Mouse (Mus musculus) hindbrain, embryonic 14.5 days (tissue): ENCODE measurements around the gene Klrb1b. TPM values are rescaled to one million over a fixed set of nuclear protein-coding genes. Genes with fewer than 3 reads are reported as not detected.

ENCODE experiments used
- ATAC-seq: fragments of 200-750 bp; cut with Nextera tagmentation; 2 replicates; pipeline ENCODE4 v1.8.0; 2017; ENCODE audit warnings: moderate number of reproducible peaks, mild to moderate bottlenecking, moderate TSS enrichment, moderate library complexity; ENCODE audit not compliant: low FRiP score
- DNase-seq: peaks from one replicate; pipeline ENCODE4 v3.0.0-alpha.2; 2015; ENCODE audit warnings: low spot score
- H3K27ac ChIP-seq: fragments of 300-500 bp; sonication (generic); 2 replicates; pipeline ENCODE4 v1.5.1; 2014; ENCODE audit warnings: mild to moderate bottlenecking, moderate library complexity
- H3K27me3 ChIP-seq: fragments of 300-500 bp; sonication (generic); 2 replicates; pipeline ENCODE4 v1.6.1; 2014; ENCODE audit warnings: mild to moderate bottlenecking, low read length, mixed read lengths; ENCODE audit not compliant: control insufficient read depth, insufficient read depth
- H3K36me3 ChIP-seq: fragments of 300-500 bp; sonication (generic); replicated peaks from 2 replicates; pipeline ENCODE4 v1.6.1; 2014; ENCODE audit not compliant: control insufficient read depth, insufficient read depth
- H3K4me1 ChIP-seq: fragments of 300-500 bp; sonication (generic); replicated peaks from 2 replicates; pipeline ENCODE4 v1.6.1; 2014; ENCODE audit warnings: antibody characterized with exemption, low read length, mixed read lengths; ENCODE audit not compliant: control insufficient read depth, insufficient read depth
- H3K4me2 ChIP-seq: fragments of 300-500 bp; sonication (generic); replicated peaks from 2 replicates; pipeline ENCODE4 v1.6.1; 2014; ENCODE audit warnings: mild to moderate bottlenecking, moderate library complexity
- H3K4me3 ChIP-seq: fragments of 300-500 bp; sonication (generic); replicated peaks from 2 replicates; pipeline ENCODE4 v1.5.1; 2014; ENCODE audit warnings: mild to moderate bottlenecking, low read length
- H3K9ac ChIP-seq: fragments of 300-500 bp; sonication (generic); 2 replicates; pipeline ENCODE4 v1.6.1; 2014
- H3K9me3 ChIP-seq: fragments of 300-500 bp; sonication (generic); 2 replicates; pipeline ENCODE4 v1.6.1; 2016; ENCODE audit warnings: low read length; ENCODE audit not compliant: control insufficient read depth
- WGBS: fragments of 180-500 bp; shearing (Covaris S2); extraction: QIAGEN DNeasy Blood & Tissue Kit; methylation state at CpG from one replicate; pipeline ENCODE4 v1.1.7; 2014; 5-methylcytosine and 5-hydroxymethylcytosine counted together
- polyA plus RNA-seq: library from polyadenylated mRNA; unstranded; fragments of >200 nt; fragmentation: Nextera tagmentation; extraction: Ambion mirVana; gene quantifications from 2 replicates; pipeline ENCODE4 v1.2.1, GENCODE M21; 2014

Klrb1b gene
- polyA plus RNA-seq, 1 experiment from 2014 or later = not detected

GRCm38 (mm10) chr6:128836955-128837334 is 10.8 kb upstream of the Klrb1b start:
- ATAC-seq = no peak
- Histone ChIP-seq H3K36me3 (no peaks in the 10 kb centered on the region), H3K4me2 (peak overlapping the region; percentile 67), H3K9ac (peak overlapping the region; percentile 66; the same call in 1 of the 2 replicates), H3K27me3 (no peaks in the 10 kb centered on the region), H3K27ac (peak overlapping the region; percentile 92; the same call in 1 of the 2 replicates), H3K4me1 (0 out of 2 replicates have a peak, but pooled peaks cover 11% of the 10 kb centered on the region), H3K9me3 (no peaks in the 10 kb centered on the region), H3K4me3 (peak overlapping the region; percentile 89)
- WGBS = 82% methylated on average over 6 of the region's 6 CpGs
- no peak for DNase-seq

GRCm38 (mm10) chr6:128836191-128836954 is 10.2 kb upstream of the Klrb1b start:
- H3K4me3 ChIP-seq = no peak overlapping the region
- no peak overlapping the region for H3K27ac ChIP-seq
- H3K4me1 ChIP-seq = 0 out of 2 replicates have a peak, but pooled peaks cover 6% of the 10 kb centered on the region
- no peaks in the 10 kb centered on the region for H3K9me3 ChIP-seq
- 73% methylated on average over 8 of the region's 8 CpGs for WGBS
- no peaks in the 10 kb centered on the region for H3K36me3 ChIP-seq
- no peak for DNase-seq
- no peaks in the 10 kb centered on the region for H3K27me3 ChIP-seq
- ATAC-seq = no peak
- no peak overlapping the region for H3K4me2 ChIP-seq
- 0 out of 2 replicates have a peak overlapping the region, but pooled peaks have one; percentile 66 for H3K9ac ChIP-seq

DNA sequence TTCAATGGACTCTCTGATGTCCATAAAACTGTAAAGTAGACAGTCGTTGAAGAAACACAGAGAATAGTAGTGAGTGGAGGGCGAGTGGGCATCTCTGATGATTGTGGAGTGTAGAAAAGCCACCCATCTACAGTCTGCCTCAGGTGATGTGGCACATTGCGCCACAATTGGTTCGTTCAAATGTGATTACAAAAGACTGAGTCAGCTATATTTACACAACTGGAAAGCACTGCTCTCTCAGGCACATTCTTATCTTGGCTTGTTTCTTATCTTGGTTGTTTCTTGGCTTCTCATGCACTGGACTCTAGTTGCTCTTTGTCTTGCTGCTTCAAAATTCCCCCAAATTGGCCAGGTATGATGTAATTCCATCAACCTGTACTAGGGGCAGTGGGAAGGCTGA is 9.4 kb upstream of the Klrb1b start:
- Histone ChIP-seq H3K9me3 (no peaks in the 10 kb centered on the region), H3K36me3 (no peaks in the 10 kb centered on the region), H3K27me3 (no peaks in the 10 kb centered on the region), H3K27ac (no peak overlapping the region), H3K4me2 (no peak overlapping the region), H3K4me1 (0 out of 2 replicates have a peak, but pooled peaks cover 6% of the 10 kb centered on the region), H3K4me3 (no peak overlapping the region), H3K9ac (no peak overlapping the region)
- WGBS = 91% methylated on average over 4 of the region's 4 CpGs
- ATAC-seq = no peak
- DNase-seq = no peak

GRCm38 (mm10) chr6:128833046-128833445 is 6.9 kb upstream of the Klrb1b start:
- 82% methylated on average over 10 of the region's 10 CpGs for WGBS
- Histone ChIP-seq H3K9me3 (no peaks in the 10 kb centered on the region), H3K4me2 (no peak overlapping the region), H3K4me1 (no peaks in the 10 kb centered on the region), H3K27me3 (no peaks in the 10 kb centered on the region), H3K27ac (no peak overlapping the region), H3K4me3 (no peak overlapping the region), H3K36me3 (no peaks in the 10 kb centered on the region), H3K9ac (no peak overlapping the region)
- ATAC-seq (no peak), DNase-seq (no peak)

DNA sequence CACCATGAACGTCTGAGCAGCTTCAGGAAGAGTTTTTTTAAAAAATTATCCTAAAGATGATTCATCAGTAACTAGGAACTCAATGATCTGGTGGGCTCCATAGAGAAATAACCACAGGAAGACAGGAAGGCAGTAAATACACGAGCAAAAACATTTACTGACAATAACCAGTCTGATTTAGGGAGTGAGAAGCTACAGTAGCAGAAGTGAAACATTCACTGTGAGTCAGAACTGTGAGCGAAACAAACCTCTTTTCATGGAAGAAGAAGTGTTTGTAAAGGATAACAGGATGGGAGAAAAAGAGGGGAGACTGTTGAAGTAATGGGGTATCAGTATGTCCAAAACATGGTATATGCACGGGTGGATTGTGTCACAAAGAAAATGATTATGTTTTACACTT is 3.7 kb upstream of the Klrb1b start:
- H3K4me2 ChIP-seq = no peak overlapping the region
- H3K4me3 ChIP-seq = no peak overlapping the region
- DNase-seq (no peak), ATAC-seq (no peak)
- no peaks in the 10 kb centered on the region for H3K4me1 ChIP-seq
- no peak overlapping the region for H3K9ac ChIP-seq
- no peak overlapping the region for H3K27ac ChIP-seq
- no peaks in the 10 kb centered on the region for H3K27me3 ChIP-seq
- 76% methylated on average over 4 of the region's 4 CpGs for WGBS
- no peaks in the 10 kb centered on the region for H3K36me3 ChIP-seq
- no peaks in the 10 kb centered on the region for H3K9me3 ChIP-seq

GRCm38 (mm10) chr6:128826781-128827180 is 650 bp upstream of the Klrb1b start:
- H3K27me3 ChIP-seq = no peaks in the 10 kb centered on the region
- H3K36me3 ChIP-seq = no peaks in the 10 kb centered on the region
- ATAC-seq = no peak
- no peak overlapping the region for H3K4me3 ChIP-seq
- DNase-seq = no peak
- H3K4me2 ChIP-seq = no peak overlapping the region
- no peaks in the 10 kb centered on the region for H3K4me1 ChIP-seq
- no peak overlapping the region for H3K27ac ChIP-seq
- WGBS = 86% methylated on average over 3 of the region's 3 CpGs
- no peaks in the 10 kb centered on the region for H3K9me3 ChIP-seq
- H3K9ac ChIP-seq = no peak overlapping the region

GRCm38 (mm10) chr6:128818083-128818802 is 7.9 kb downstream of the Klrb1b start:
- Histone ChIP-seq H3K4me3 (no peak overlapping the region), H3K9ac (no peak overlapping the region), H3K9me3 (no peaks in the 10 kb centered on the region), H3K27ac (no peak overlapping the region), H3K36me3 (no peaks in the 10 kb centered on the region), H3K27me3 (no peaks in the 10 kb centered on the region), H3K4me1 (no peaks in the 10 kb centered on the region), H3K4me2 (no peak overlapping the region)
- WGBS = 74% methylated on average over 4 of the region's 4 CpGs
- ATAC-seq (no peak), DNase-seq (no peak)

GRCm38 (mm10) chr6:128808532-128808931 is 17.6 kb downstream of the Klrb1b start:
- 89% methylated on average over 5 of the region's 5 CpGs for WGBS
- no peaks in the 10 kb centered on the region for H3K4me1 ChIP-seq
- no peak for ATAC-seq
- DNase-seq = peak; percentile 36
- no peak overlapping the region for H3K4me2 ChIP-seq
- no peak overlapping the region for H3K27ac ChIP-seq
- no peaks in the 10 kb centered on the region for H3K36me3 ChIP-seq
- no peak overlapping the region for H3K9ac ChIP-seq
- no peaks in the 10 kb centered on the region for H3K9me3 ChIP-seq
- H3K27me3 ChIP-seq = no peaks in the 10 kb centered on the region
- no peak overlapping the region for H3K4me3 ChIP-seq

- DNase-seq (no peak), ATAC-seq (no peak)
- H3K27ac ChIP-seq = no peak overlapping the region
- H3K27me3 ChIP-seq = no peaks in the 10 kb centered on the region
- no peaks in the 10 kb centered on the region for H3K36me3 ChIP-seq
- WGBS = 73% methylated on average over 3 of the region's 3 CpGs
- no peak overlapping the region for H3K4me2 ChIP-seq
- no peaks in the 10 kb centered on the region for H3K4me1 ChIP-seq
- H3K4me3 ChIP-seq = no peak overlapping the region
- H3K9ac ChIP-seq = no peak overlapping the region
- H3K9me3 ChIP-seq = no peaks in the 10 kb centered on the region
Observed at GRCm38 (mm10) chr6:128807021-128807420, 19.1 kb downstream of the Klrb1b start.
